Comparison of ENCODE assay signal across 10 mouse cellular contexts in the genomic region with DNA sequence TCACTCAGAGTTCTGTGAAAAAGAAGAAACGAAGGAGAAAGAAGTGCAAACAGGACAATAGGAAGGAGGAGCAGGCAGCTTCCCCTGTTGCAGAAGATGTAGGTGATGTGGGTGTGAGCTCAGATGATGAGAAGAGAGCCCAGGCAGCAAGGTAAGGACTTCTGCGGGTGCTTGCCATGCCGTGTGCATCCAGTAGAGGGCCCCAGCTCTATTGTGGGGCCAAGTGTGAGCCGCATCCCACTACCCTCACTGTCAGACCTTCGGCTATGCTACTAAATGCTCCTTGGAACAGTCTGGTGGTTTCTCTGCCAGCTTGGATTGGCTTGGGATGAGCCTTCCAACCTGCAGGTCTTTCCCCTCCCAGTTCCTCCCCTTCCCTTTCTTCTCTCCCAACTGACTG. TPM values are rescaled to one million over a fixed set of nuclear protein-coding genes. Genes with fewer than 3 reads are reported as not detected.
A peak's percentile ranks its signal among the peaks of the same experiment; 100 is the strongest.
DNase-seq lines count a peak whose midpoint lies in the region; ATAC-seq and TF ChIP-seq lines count a peak whose summit lies in the region.
"Had no signal": no experiment of that assay in that cellular context is flagged by ENCODE, and none has a peak within 500 bp of the region (broad histone marks: within the 10 kb centered on the region; RNA-seq: fewer than 3 reads in every experiment).

No protein-coding gene starts in this region.

- H3K27ac ChIP-seq in midbrain, embryonic 11.5 days (ENCODE audit: low read depth, low read length): no peak overlapping the region
- H3K27ac ChIP-seq in midbrain, embryonic 13.5 days: no peak overlapping the region
- no peak overlapping the region for H3K27ac ChIP-seq in liver, adult 2 months (replicated peaks; ENCODE audit: insufficient read depth, low read depth, low read length)
- H3K27ac ChIP-seq: heart, embryonic 15.5 days; neural tube, embryonic 13.5 days had no signal

- no peaks in the 10 kb centered on the region for H3K4me1 ChIP-seq in midbrain, embryonic 11.5 days (ENCODE audit: control insufficient read depth, insufficient read depth, low read length)
- H3K4me1 ChIP-seq in midbrain, embryonic 13.5 days (replicated peaks): no peaks in the 10 kb centered on the region
- peaks cover 28% of the 10 kb centered on the region for H3K4me1 ChIP-seq in liver, adult 2 months (ENCODE audit: control insufficient read depth, insufficient read depth, low read length)

- no peaks in the 10 kb centered on the region for H3K27me3 ChIP-seq in midbrain, embryonic 11.5 days (ENCODE audit: control insufficient read depth, insufficient read depth, low read length)
- H3K27me3 ChIP-seq in midbrain, embryonic 13.5 days: no peaks in the 10 kb centered on the region
- no peaks in the 10 kb centered on the region for H3K27me3 ChIP-seq in liver, adult 2 months (ENCODE audit: control insufficient read depth, insufficient read depth, low read length)
- H3K27me3 ChIP-seq in splenic B cell, adult 2 months (ENCODE audit: control insufficient read depth, insufficient read depth, low read length, poor library complexity, severe bottlenecking): no peaks in the 10 kb centered on the region
- H3K27me3 ChIP-seq: heart, embryonic 15.5 days; neural tube, embryonic 13.5 days had no signal

- no peak overlapping the region for H3K4me3 ChIP-seq in midbrain, embryonic 11.5 days (ENCODE audit: low read depth, low read length)
- H3K4me3 ChIP-seq in midbrain, embryonic 13.5 days (replicated peaks): no peak overlapping the region
- H3K4me3 ChIP-seq in liver, adult 2 months (ENCODE audit: insufficient read depth, low read depth, low read length): no peak overlapping the region
- H3K4me3 ChIP-seq: heart, embryonic 15.5 days; neural tube, embryonic 13.5 days had no signal

- ATAC-seq in midbrain, embryonic 11.5 days (ENCODE audit: low FRiP score): no peak; the same call in 1 of the 2 replicates
- no peak for ATAC-seq in midbrain, embryonic 13.5 days

- no peak overlapping the region for H3K9ac ChIP-seq in midbrain, embryonic 11.5 days (ENCODE audit: low read length)
- no peak overlapping the region for H3K9ac ChIP-seq in midbrain, embryonic 13.5 days (replicated peaks)
- H3K9ac ChIP-seq in liver, adult 2 months (ENCODE audit: low read depth, low read length): 0 out of 2 replicates have a peak overlapping the region, but pooled peaks have one; percentile 13
- H3K9ac ChIP-seq: heart, embryonic 15.5 days; neural tube, embryonic 13.5 days had no signal

- TF ChIP-seq CTCF in liver, adult 2 months (IDR thresholded peaks at IDR 0.05; ENCODE audit: low read depth, low read length): peak; percentile 70

- peaks cover 8% of the 10 kb centered on the region for H3K79me2 ChIP-seq in liver, adult 2 months (ENCODE audit: control insufficient read depth, insufficient read depth, low read length)

- 25% methylated on average over 5 of the region's 5 CpGs for WGBS in midbrain, embryonic 11.5 days
- 27% methylated on average over 5 of the region's 5 CpGs for WGBS in midbrain, embryonic 13.5 days
- WGBS in liver, adult 2 months: 33% methylated on average over 5 of the region's 5 CpGs

- TF ChIP-seq POLR2A in liver, adult 2 months (IDR thresholded peaks at IDR 0.05; ENCODE audit: extremely low read depth, insufficient read depth, low read length): no peak

- no peak overlapping the region for H3K4me2 ChIP-seq in midbrain, embryonic 11.5 days
- no peak overlapping the region for H3K4me2 ChIP-seq in midbrain, embryonic 13.5 days (replicated peaks)
- H3K4me2 ChIP-seq: heart, embryonic 15.5 days; neural tube, embryonic 13.5 days had no signal

- DNase-seq in cerebellum, adult 18-20 months: peak; percentile 8 to 13
- no peak for DNase-seq in cerebellum, adult 9-10 months
- DNase-seq in midbrain, embryonic 11.5 days (ENCODE audit: low spot score, missing footprints): peak; percentile 89
- DNase-seq in cerebellum, postnatal 36 days: peak; percentile 11 to 17
- peak; percentile 57 for DNase-seq in liver, adult 2 months (ENCODE audit: extremely low read depth, low read depth, low spot score)
- DNase-seq in splenic B cell, adult 2 months (ENCODE audit: low read depth, low spot score): peak; percentile 60
- no peak for DNase-seq in left cerebral cortex, adult 9 months (ENCODE audit: low spot score in 2 of 2)

- no peaks in the 10 kb centered on the region for H3K9me3 ChIP-seq in midbrain, embryonic 11.5 days (ENCODE audit: control insufficient read depth, low read length)
- no peaks in the 10 kb centered on the region for H3K9me3 ChIP-seq in midbrain, embryonic 13.5 days
- H3K9me3 ChIP-seq: heart, embryonic 15.5 days; neural tube, embryonic 13.5 days had no signal

- H3K36me3 ChIP-seq in midbrain, embryonic 11.5 days (ENCODE audit: control insufficient read depth, insufficient read depth, low read length): no peaks in the 10 kb centered on the region
- peaks cover 5% of the 10 kb centered on the region; the same call in 1 of the 2 replicates for H3K36me3 ChIP-seq in midbrain, embryonic 13.5 days
- H3K36me3 ChIP-seq in liver, adult 2 months (ENCODE audit: control insufficient read depth, insufficient read depth, low read length): peaks cover 80% of the 10 kb centered on the region
- 0 out of 2 replicates have a peak, but pooled peaks cover 1% of the 10 kb centered on the region for H3K36me3 ChIP-seq in splenic B cell, adult 2 months (ENCODE audit: control insufficient read depth, insufficient read depth, low read length, poor library complexity, severe bottlenecking)
- H3K36me3 ChIP-seq: heart, embryonic 15.5 days had no signal

RNA-seq across cellular contexts. Expression of a gene that starts 42.7 kb away (rescaled TPM):
- polyA plus RNA-seq in midbrain, embryonic 11.5 days (2014; fragmentation: Nextera tagmentation; extraction: Ambion mirVana): 31.6 and 35.4 TPM in 2 replicates
- 35.3 and 35.5 TPM in 2 replicates for polyA plus RNA-seq in midbrain, embryonic 13.5 days (2015; fragmentation: Nextera tagmentation; extraction: Ambion mirVana)
- total RNA-seq in liver, adult 2 months (2014; rRNA removed): 314 and 342 TPM in 2 replicates
- 22.4 and 24.9 TPM in 2 replicates for polyA plus RNA-seq in liver, adult 2 months (2012; rRNA removed)

Comparison
In these comparisons a context has a peak if more than half of its experiments do, and no peak if none do; other contexts are left out.
1. DNase-seq: peak in cerebellum, adult 18-20 months (2 of 2), midbrain, embryonic 11.5 days (single experiment), cerebellum, postnatal 36 days (2 of 2), liver, adult 2 months (single experiment) and splenic B cell, adult 2 months (single experiment); none in cerebellum, adult 9-10 months (single experiment) and left cerebral cortex, adult 9 months (0 of 2).